Mouse (Mus musculus) kidney, embryonic 15.5 days (tissue): Measurements from ENCODE around the gene Fermt3. TPM values are rescaled to one million over a fixed set of nuclear protein-coding genes. Genes with fewer than 3 reads are reported as not detected.
"Not testable (repeated sequence)": the region's sequence is repeated elsewhere in the genome, so short reads cannot be mapped to it uniquely, and the experiment has no call there.

ENCODE experiments used
- ATAC-seq: fragments of 200-750 bp; cut with Nextera tagmentation; replicated peaks from 2 replicates; pipeline ENCODE4 v1.8.0; 2017; ENCODE audit warnings: moderate TSS enrichment; ENCODE audit not compliant: low FRiP score
- H3K27ac ChIP-seq: fragments of 300-500 bp; sonication (generic); 2 replicates; pipeline ENCODE4 v1.5.1; 2015; ENCODE audit warnings: mild to moderate bottlenecking, inconsistent platforms
- H3K27me3 ChIP-seq: fragments of 300-500 bp; sonication (generic); 2 replicates; pipeline ENCODE4 v1.6.1; 2015; ENCODE audit warnings: inconsistent platforms
- H3K36me3 ChIP-seq: fragments of 300-500 bp; sonication (generic); 2 replicates; pipeline ENCODE4 v1.6.1; 2015; ENCODE audit warnings: inconsistent platforms
- H3K4me1 ChIP-seq: fragments of 300-500 bp; sonication (generic); 2 replicates; pipeline ENCODE4 v1.6.1; 2015; ENCODE audit warnings: inconsistent platforms
- H3K4me2 ChIP-seq: fragments of 300-500 bp; sonication (generic); 2 replicates; pipeline ENCODE4 v1.6.1; 2015; ENCODE audit warnings: moderate library complexity, mild to moderate bottlenecking, inconsistent platforms
- H3K4me3 ChIP-seq: fragments of 300-500 bp; sonication (generic); replicated peaks from 2 replicates; pipeline ENCODE4 v1.5.1; 2015; ENCODE audit warnings: mild to moderate bottlenecking, inconsistent platforms
- H3K9ac ChIP-seq: fragments of 300-500 bp; sonication (generic); 2 replicates; pipeline ENCODE4 v1.6.1; 2015; ENCODE audit warnings: mild to moderate bottlenecking, inconsistent platforms
- H3K9me3 ChIP-seq: fragments of 300-500 bp; sonication (generic); replicated peaks from 2 replicates; pipeline ENCODE4 v1.6.1; 2016; ENCODE audit warnings: inconsistent platforms
- WGBS: fragments of 180-500 bp; shearing (Covaris S2); methylation state at CpG from one replicate; pipeline ENCODE4 v1.1.7; 2015; ENCODE audit warnings: mixed read lengths; 5-methylcytosine and 5-hydroxymethylcytosine counted together
- polyA plus RNA-seq: library from polyadenylated mRNA; unstranded; fragments of >200 nt; fragmentation: Nextera tagmentation; extraction: Ambion mirVana; gene quantifications from 2 replicates; pipeline ENCODE4 v1.2.1, GENCODE M21; 2015

Fermt3 gene
- polyA plus RNA-seq, 1 experiment from 2014 or later, result 8.3 TPM

- 1% methylated on average over 65 of the region's 72 CpGs for WGBS
- peak within 1 kb of the TSS; percentile 60 for H3K9ac ChIP-seq
- peak within 1 kb of the TSS; percentile 99 for H3K4me2 ChIP-seq
- H3K27ac ChIP-seq, result peak within 1 kb of the TSS; percentile 63
- no peaks in the 10 kb centered on the region for H3K9me3 ChIP-seq
- peak within 1 kb of the TSS; percentile 69 for H3K4me3 ChIP-seq
- H3K27me3 ChIP-seq, result peaks cover 4% of the 10 kb centered on the region; the same call in 1 of the 2 replicates
- peak; percentile 67 for ATAC-seq
- no peaks in the 10 kb centered on the region for H3K36me3 ChIP-seq
- H3K4me1 ChIP-seq, result peaks cover 38% of the 10 kb centered on the region
These were observed 37.2 kb upstream of the Fermt3 start, which contains the start of gene Macrod1 for GRCm38 (mm10) chr19:7056248-7057087. TSS of gene Macrod1 (plus strand) at chr19:7056810.

- H3K4me1 ChIP-seq, result peaks cover 38% of the 10 kb centered on the region
- no peak overlapping the region for H3K4me2 ChIP-seq
- H3K27ac ChIP-seq, result 0 out of 2 replicates have a peak overlapping the region, but pooled peaks have one; percentile 20
- no peak overlapping the region for H3K9ac ChIP-seq
- no peak overlapping the region for H3K4me3 ChIP-seq
- peaks cover 4% of the 10 kb centered on the region; the same call in 1 of the 2 replicates for H3K27me3 ChIP-seq
- 41% methylated on average over 3 of the region's 3 CpGs for WGBS
- no peak for ATAC-seq
- no peaks in the 10 kb centered on the region for H3K9me3 ChIP-seq
- H3K36me3 ChIP-seq, result no peaks in the 10 kb centered on the region
These were observed 35.9 kb upstream of the Fermt3 start for GRCm38 (mm10) chr19:7055173-7055572.

- Histone ChIP-seq H3K27me3 (peaks cover 4% of the 10 kb centered on the region; the same call in 1 of the 2 replicates), H3K9ac (no peak overlapping the region), H3K36me3 (no peaks in the 10 kb centered on the region), H3K4me1 (peaks cover 38% of the 10 kb centered on the region), H3K4me2 (no peak overlapping the region), H3K4me3 (no peak overlapping the region), H3K9me3 (no peaks in the 10 kb centered on the region), H3K27ac (0 out of 2 replicates have a peak overlapping the region, but pooled peaks have one; percentile 20)
- no peak for ATAC-seq
- WGBS, result 43% methylated on average over 10 of the region's 10 CpGs
These were observed 35.5 kb upstream of the Fermt3 start for GRCm38 (mm10) chr19:7054772-7055171.

GRCm38 (mm10) chr19:7053382-7053781 is 34.1 kb upstream of the Fermt3 start:
- ATAC-seq, H3K9me3 ChIP-seq, H3K27me3 ChIP-seq, H3K36me3 ChIP-seq, H3K27ac ChIP-seq, H3K9ac ChIP-seq, H3K4me3 ChIP-seq, H3K4me2 ChIP-seq: not testable (repeated sequence)
- WGBS, result 75% methylated on average over 4 of the region's 4 CpGs
- peaks cover 35% of the 10 kb centered on the region for H3K4me1 ChIP-seq

- no peaks in the 10 kb centered on the region for H3K27me3 ChIP-seq
- ATAC-seq, result no peak
- WGBS, result 26% methylated on average over 4 of the region's 4 CpGs
These were observed 25.4 kb upstream of the Fermt3 start for GRCm38 (mm10) chr19:7044706-7045105.

GRCm38 (mm10) chr19:7044279-7044678 is 25.0 kb upstream of the Fermt3 start:
- Histone ChIP-seq H3K4me2 (no peak overlapping the region), H3K27me3 (no peaks in the 10 kb centered on the region), H3K4me3 (no peak overlapping the region), H3K9ac (no peak overlapping the region), H3K27ac (no peak overlapping the region), H3K4me1 (peaks cover 5% of the 10 kb centered on the region), H3K36me3 (no peaks in the 10 kb centered on the region), H3K9me3 (no peaks in the 10 kb centered on the region)
- 52% methylated on average over 4 of the region's 4 CpGs for WGBS
- no peak for ATAC-seq

More at GRCm38 (mm10) chr19:7044706-7045105, 25.4 kb upstream of the Fermt3 start:
- H3K4me2 ChIP-seq, result no peak overlapping the region
- H3K27ac ChIP-seq, result no peak overlapping the region
- no peaks in the 10 kb centered on the region for H3K36me3 ChIP-seq
- no peak overlapping the region for H3K9ac ChIP-seq
- H3K9me3 ChIP-seq, result no peaks in the 10 kb centered on the region
- H3K4me1 ChIP-seq, result peaks cover 5% of the 10 kb centered on the region; the same call in 1 of the 2 replicates
- H3K4me3 ChIP-seq, result no peak overlapping the region

- Histone ChIP-seq H3K9me3 (no peaks in the 10 kb centered on the region), H3K4me2 (peak overlapping the region; percentile 61; the same call in 1 of the 2 replicates), H3K4me3 (peak overlapping the region; percentile 45), H3K9ac (no peak overlapping the region), H3K4me1 (peaks cover 27% of the 10 kb centered on the region), H3K36me3 (peaks cover 10% of the 10 kb centered on the region; the same call in 1 of the 2 replicates), H3K27ac (peak overlapping the region; percentile 86; the same call in 1 of the 2 replicates), H3K27me3 (no peaks in the 10 kb centered on the region)
- ATAC-seq, result no peak
- 94% methylated on average over 2 of the region's 2 CpGs for WGBS
These were observed 21.9 kb upstream of the Fermt3 start for GRCm38 (mm10) chr19:7041171-7041570.

- Histone ChIP-seq H3K36me3 (peaks cover 10% of the 10 kb centered on the region; the same call in 1 of the 2 replicates), H3K9me3 (no peaks in the 10 kb centered on the region), H3K4me1 (peaks cover 27% of the 10 kb centered on the region), H3K4me2 (peak overlapping the region; percentile 61), H3K4me3 (peak overlapping the region; percentile 45), H3K9ac (peak overlapping the region; percentile 45), H3K27me3 (no peaks in the 10 kb centered on the region), H3K27ac (peak overlapping the region; percentile 86)
- 25% methylated on average over 13 of the region's 13 CpGs for WGBS
- no peak for ATAC-seq
These were observed 21.4 kb upstream of the Fermt3 start for GRCm38 (mm10) chr19:7040637-7041130.

- no peaks in the 10 kb centered on the region for H3K9me3 ChIP-seq
- peak within 1 kb of the TSS; percentile 93 for H3K9ac ChIP-seq
- H3K27me3 ChIP-seq, result no peaks in the 10 kb centered on the region
- peak within 1 kb of the TSS; percentile 90 for H3K4me3 ChIP-seq
- WGBS, result under 1% methylated on average over 49 of the region's 49 CpGs
- ATAC-seq, result peak; percentile 99
- H3K27ac ChIP-seq, result peak within 1 kb of the TSS; percentile 92
- peak within 1 kb of the TSS; percentile 74 for H3K4me2 ChIP-seq
- peaks cover 17% of the 10 kb centered on the region for H3K36me3 ChIP-seq
- H3K4me1 ChIP-seq, result peaks cover 27% of the 10 kb centered on the region
These were observed 20.8 kb upstream of the Fermt3 start, which contains the start of gene Stip1 for GRCm38 (mm10) chr19:7039841-7040636. TSS of gene Stip1 (minus strand) at chr19:7039967.

GRCm38 (mm10) chr19:7039088-7039720 is 19.9 kb upstream of the Fermt3 start:
- Histone ChIP-seq H3K9me3 (no peaks in the 10 kb centered on the region), H3K9ac (peak overlapping the region; percentile 93), H3K27ac (peak overlapping the region; percentile 92), H3K4me1 (peaks cover 27% of the 10 kb centered on the region), H3K27me3 (no peaks in the 10 kb centered on the region), H3K36me3 (peaks cover 25% of the 10 kb centered on the region), H3K4me2 (peak overlapping the region; percentile 74), H3K4me3 (peak overlapping the region; percentile 90)
- 1% methylated on average over 35 of the region's 35 CpGs for WGBS
- peak; percentile 19 for ATAC-seq

GRCm38 (mm10) chr19:7034006-7034405 is 14.7 kb upstream of the Fermt3 start:
- peaks cover 19% of the 10 kb centered on the region for H3K4me1 ChIP-seq
- no peaks in the 10 kb centered on the region for H3K27me3 ChIP-seq
- H3K36me3 ChIP-seq, result peaks cover 76% of the 10 kb centered on the region
- no peak overlapping the region for H3K27ac ChIP-seq
- 90% methylated on average over 5 of the region's 5 CpGs for WGBS
- no peak overlapping the region for H3K4me2 ChIP-seq
- no peak overlapping the region for H3K9ac ChIP-seq
- no peak for ATAC-seq
- no peaks in the 10 kb centered on the region for H3K9me3 ChIP-seq
- no peak overlapping the region for H3K4me3 ChIP-seq
